Mouse (Mus musculus): ENCODE results near the gene Olfr16.

The Olfr16 gene

GRCm38 (mm10) chr1:172950160-172950559 is at the start of gene Olfr16:
Olfr16 (plus strand) TSS chr1:172950409.
- no peak for DNase-seq (ENCODE audit: low spot score in 2 of 2)

GRCm38 (mm10) chr1:172903313-172903712 is 46.9 kb upstream of the Olfr16 start:
- DNase-seq (ENCODE audit: low spot score in 2 of 2) = no peak

- no peak for DNase-seq (ENCODE audit: low spot score in 2 of 2)
Observed at GRCm38 (mm10) chr1:172917115-172917514, 33.1 kb upstream of the Olfr16 start.

- no peak for DNase-seq (ENCODE audit: low spot score in 2 of 2)
Observed at GRCm38 (mm10) chr1:172918450-172918849, 31.8 kb upstream of the Olfr16 start.

DNA sequence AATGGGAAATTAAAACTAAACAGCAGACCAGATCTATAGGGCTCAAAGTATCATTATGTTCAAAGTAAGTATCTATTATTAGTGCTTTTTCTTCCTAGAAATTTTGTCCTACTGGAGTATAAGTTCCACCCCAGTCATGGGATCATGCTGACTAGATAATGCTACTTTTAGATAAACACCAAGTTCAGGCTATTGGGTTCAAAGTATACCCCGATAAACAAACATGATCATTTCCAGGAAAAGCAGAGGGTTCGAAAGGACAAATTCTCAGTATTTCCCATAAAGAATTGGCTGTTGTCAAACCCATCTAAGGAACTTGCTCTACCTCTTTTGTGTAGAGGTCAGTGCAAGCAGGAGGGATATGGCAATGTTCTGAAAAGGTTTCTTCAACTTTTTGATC is 18.0 kb upstream of the Olfr16 start:
- DNase-seq (ENCODE audit: low spot score in 2 of 2) = no peak

- no peak for DNase-seq (ENCODE audit: low spot score in 2 of 2)
Observed at GRCm38 (mm10) chr1:172951171-172951720, 1.0 kb downstream of the Olfr16 start.

- DNase-seq (ENCODE audit: low spot score in 2 of 2) = no peak
Observed at GRCm38 (mm10) chr1:172955376-172955775, 5.2 kb downstream of the Olfr16 start.

GRCm38 (mm10) chr1:172960452-172960851 is 10.2 kb downstream of the Olfr16 start:
- no peak for DNase-seq (ENCODE audit: low spot score in 2 of 2)

DNA sequence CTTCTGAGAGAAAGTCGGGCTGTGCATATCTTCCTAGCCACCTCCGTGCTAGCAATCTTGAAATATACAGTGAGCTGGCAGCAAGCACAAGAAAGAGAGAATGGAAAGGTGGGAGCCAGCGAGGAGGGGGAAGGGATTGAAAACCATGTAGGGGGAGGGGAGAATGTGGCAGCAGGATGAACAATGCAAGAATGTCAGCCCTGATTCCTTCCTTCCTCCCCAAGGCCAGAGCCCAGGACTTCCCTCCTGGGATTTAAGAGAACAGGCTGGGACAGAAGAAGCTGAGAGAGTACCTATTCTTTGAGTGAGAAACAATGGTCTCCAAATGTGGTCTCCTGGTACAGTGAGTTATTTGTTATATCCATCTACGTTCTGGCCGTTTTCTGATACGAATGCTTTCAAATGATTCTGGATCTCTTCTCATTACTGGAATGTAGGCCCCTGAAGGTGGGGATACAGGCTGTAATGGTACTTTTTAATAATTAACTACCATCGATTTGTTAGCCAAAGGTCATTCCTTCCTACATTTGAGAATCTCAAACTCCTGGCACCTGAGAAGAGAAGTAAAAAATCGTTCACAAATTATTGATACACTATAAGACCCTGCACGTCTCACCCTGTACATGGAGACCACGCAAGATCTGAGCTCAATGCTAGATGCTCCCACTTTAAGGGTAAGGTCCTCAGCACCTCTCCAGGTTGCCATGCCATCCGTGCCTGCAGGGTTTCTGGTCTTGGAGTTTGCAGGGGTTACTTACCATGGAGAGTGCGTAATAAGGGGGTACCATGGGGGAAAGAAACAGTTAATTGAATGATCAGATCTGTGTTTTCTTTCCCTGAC is 39.8 kb downstream of the Olfr16 start:
- no peak for DNase-seq (ENCODE audit: low spot score in 2 of 2)

DNA sequence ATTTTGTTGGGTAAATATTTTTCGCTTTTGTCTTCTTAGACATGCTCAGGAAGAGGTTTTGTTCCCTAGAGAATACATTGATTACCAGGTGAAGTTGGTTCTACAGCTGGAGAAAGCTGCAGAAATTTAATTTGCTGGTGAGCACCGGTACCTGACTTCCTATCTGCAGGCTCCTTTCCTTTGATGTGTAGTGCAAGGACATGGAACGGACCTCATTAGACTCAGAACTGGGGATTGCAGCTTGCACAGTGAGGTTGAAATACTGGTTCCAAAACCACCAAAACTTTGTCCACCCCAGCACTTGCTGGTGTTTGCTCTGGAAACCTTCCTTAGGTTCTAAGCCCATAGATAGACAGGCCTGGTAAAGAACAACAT is 40.4 kb downstream of the Olfr16 start:
- no peak for DNase-seq (ENCODE audit: low spot score in 2 of 2)

All from urinary bladder, postnatal 36 days (tissue).